Mouse (Mus musculus) stomach, postnatal 0 days (tissue): ENCODE measurements at regions not wholly inside any gene's neighbourhood (a gene's known extent, or its start where the extent isn't known, plus 50 kb on each side); places are given as distances from the start of the nearest gene placed in this dataset.

Experiments used
- CTCF ChIP-seq: IDR thresholded peaks from 2 replicates; pipeline ENCODE4 v1.5.1; 2016; ENCODE audit warnings: antibody characterized with exemption, low read depth, mild to moderate bottlenecking, moderate library complexity
- EP300 ChIP-seq: optimal IDR thresholded peaks from 2 replicates; pipeline ENCODE3; 2016; ENCODE audit warnings: antibody characterized with exemption

GRCm38 (mm10) chr15:51391352-51391751 lies 2493.4 kb upstream of the Gm7489 start:
- TF ChIP-seq EP300: no peak
- TF ChIP-seq CTCF: no peak
